8 mouse cellular contexts compared by ENCODE assay signal in genomic region chr19:42794914-42795613, GRCm38 (mm10). TPM values are rescaled to one million over a fixed set of nuclear protein-coding genes. Genes with fewer than 3 reads are reported as not detected.
DNase-seq lines count a peak whose midpoint lies in the region; ATAC-seq and TF ChIP-seq lines count a peak whose summit lies in the region.

No protein-coding gene starts in this region.

- no peak overlapping the region for H3K27ac ChIP-seq in MEL (ENCODE audit: control insufficient read depth, low read depth, low read length)
- no peak overlapping the region for H3K27ac ChIP-seq in forebrain, embryonic 16.5 days (ENCODE audit: low read length)
- no peak overlapping the region for H3K27ac ChIP-seq in layer of hippocampus, adult 2 months

- intact Hi-C loops in heart, postnatal 36 days (cut with DNase I): loop anchor here (1.0 to 5.0 kb wide), 4 partner anchors 232 to 690 kb away; no protein-coding TSS in a partner anchor

- no peak for TF ChIP-seq EP300 in MEL (IDR thresholded peaks at IDR 0.05; ENCODE audit: low read depth in 1 of 2, low read length in 2 of 2)

- peak; percentile 85 for DNase-seq in MEL (ENCODE audit: low read depth, low spot score)
- DNase-seq in cerebellum, adult 18-20 months: peak; percentile 84 to 88
- peak; percentile 88 to 91 for DNase-seq in heart, postnatal 36 days
- peak; percentile 90 to 97 for DNase-seq in layer of hippocampus, adult 2 months (ENCODE audit: low spot score in 2 of 2)
- DNase-seq in lung, adult 2 months: peak; percentile 88
- DNase-seq in testis, postnatal 14 days (ENCODE audit: low spot score): peak; percentile 81

- no peaks in the 10 kb centered on the region for H3K4me1 ChIP-seq in MEL (ENCODE audit: control insufficient read depth in 1 of 2, insufficient read depth in 2 of 2, low read length in 2 of 2)
- peaks cover 9% of the 10 kb centered on the region for H3K4me1 ChIP-seq in forebrain, embryonic 16.5 days (replicated peaks; ENCODE audit: control insufficient read depth, insufficient read depth, low read length)
- no peaks in the 10 kb centered on the region for H3K4me1 ChIP-seq in lung, adult 2 months (ENCODE audit: control insufficient read depth, insufficient read depth, low read length)

- TF ChIP-seq POLR2A in MEL (IDR thresholded peaks at IDR 0.05; ENCODE audit: control insufficient read depth in 1 of 2, insufficient read depth in 1 of 2, low read depth in 1 of 2, low read length in 2 of 2, poor library complexity in 1 of 2): no peak
- TF ChIP-seq POLR2A in lung, adult 2 months (IDR thresholded peaks at IDR 0.05; ENCODE audit: borderline replicate concordance, extremely low read depth, low read depth, low read length): no peak

- H3K4me2 ChIP-seq in forebrain, embryonic 16.5 days (ENCODE audit: low read length): peak overlapping the region; percentile 95

- H3K27me3 ChIP-seq in MEL (ENCODE audit: control insufficient read depth in 1 of 2, insufficient read depth in 2 of 2, low read length in 2 of 2): peaks cover 23 to 26% of the 10 kb centered on the region in 2 experiments
- H3K27me3 ChIP-seq in forebrain, embryonic 16.5 days (replicated peaks; ENCODE audit: control insufficient read depth, insufficient read depth, low read length): 0 out of 2 replicates have a peak, but pooled peaks cover 4% of the 10 kb centered on the region

- H3K9me3 ChIP-seq in MEL (replicated peaks; ENCODE audit: insufficient read depth, low read length): no peaks in the 10 kb centered on the region
- H3K9me3 ChIP-seq in forebrain, embryonic 16.5 days (ENCODE audit: control insufficient read depth, low read length): no peaks in the 10 kb centered on the region

- WGBS in forebrain, embryonic 16.5 days: 2% methylated on average over 31 of the region's 31 CpGs
- WGBS in lung, adult 2 months: 2% methylated on average over 31 of the region's 31 CpGs

- H3K9ac ChIP-seq in MEL (ENCODE audit: control insufficient read depth, low read depth, low read length, poor library complexity, severe bottlenecking): no peak overlapping the region
- H3K9ac ChIP-seq in forebrain, embryonic 16.5 days (replicated peaks; ENCODE audit: low read depth, low read length): peak overlapping the region; percentile 68

- ATAC-seq in forebrain, embryonic 16.5 days: peak; percentile 95
- peak; percentile 74 for ATAC-seq in neutrophil, adult 5-6 weeks (ENCODE audit: extremely low read depth, insufficient number of reproducible peaks, low FRiP score, poor library complexity, severe bottlenecking)

- H3K79me2 ChIP-seq in MEL (ENCODE audit: control insufficient read depth, insufficient read depth, low read length, poor library complexity): no peaks in the 10 kb centered on the region

- H3K4me3 ChIP-seq in MEL (ENCODE audit: control insufficient read depth in 1 of 2, insufficient read depth in 1 of 2, low read depth in 2 of 2, low read length in 2 of 2): no peak overlapping the region
- peak overlapping the region; percentile 49 for H3K4me3 ChIP-seq in forebrain, embryonic 16.5 days (replicated peaks; ENCODE audit: low read length)
- peak overlapping the region; percentile 55 for H3K4me3 ChIP-seq in layer of hippocampus, adult 2 months
- no peak overlapping the region for H3K4me3 ChIP-seq in lung, adult 2 months (replicated peaks; ENCODE audit: extremely low read depth, low read depth, low read length)

- peak; percentile 89 to 94 (median 93) for TF ChIP-seq CTCF in MEL (IDR thresholded peaks at IDR 0.05 in 2 of 3, conservative IDR thresholded peaks at IDR 0.05 in 1 of 3; ENCODE audit: control insufficient read depth in 1 of 3, insufficient read depth in 1 of 3, low read depth in 2 of 3, low read length in 3 of 3, poor library complexity in 1 of 3, severe bottlenecking in 1 of 3)
- peak; percentile 96 for TF ChIP-seq CTCF in layer of hippocampus, adult 2 months (conservative IDR thresholded peaks at IDR 0.05)
- TF ChIP-seq CTCF in lung, adult 2 months (IDR thresholded peaks at IDR 0.05; ENCODE audit: insufficient read depth, low read length): peak; percentile 92

- no peaks in the 10 kb centered on the region for H3K36me3 ChIP-seq in MEL (ENCODE audit: control insufficient read depth in 1 of 2, insufficient read depth in 2 of 2, low read length in 2 of 2)
- H3K36me3 ChIP-seq in forebrain, embryonic 16.5 days (ENCODE audit: control insufficient read depth, insufficient read depth): no peaks in the 10 kb centered on the region

- peak; percentile 96 for TF ChIP-seq RAD21 in MEL (IDR thresholded peaks at IDR 0.05; ENCODE audit: low read depth, low read length)

TF ChIP-seq in MEL, 35 proteins besides CTCF, POLR2A, EP300 and RAD21:
- no peak for TF ChIP-seq MXI1 (IDR thresholded peaks at IDR 0.05; ENCODE audit: low read depth, low read length)
- TF ChIP-seq HCFC1 (IDR thresholded peaks at IDR 0.05; ENCODE audit: low read depth, low read length): no peak
- TF ChIP-seq NELFE (IDR thresholded peaks at IDR 0.05; ENCODE audit: low read depth, low read length): no peak
- no peak for TF ChIP-seq E2F4 (IDR thresholded peaks at IDR 0.05; ENCODE audit: borderline replicate concordance, low read depth, low read length)
- no peak for TF ChIP-seq TCF12 (IDR thresholded peaks at IDR 0.05; ENCODE audit: low read depth, low read length)
- TF ChIP-seq USF1 (IDR thresholded peaks at IDR 0.05; ENCODE audit: low read depth, low read length): no peak
- no peak for TF ChIP-seq USF2 (IDR thresholded peaks at IDR 0.05; ENCODE audit: borderline replicate concordance in 1 of 2, insufficient read depth in 1 of 2, low read depth in 1 of 2, low read length in 2 of 2)
- TF ChIP-seq MAZ (IDR thresholded peaks at IDR 0.05; ENCODE audit: low read depth, low read length): no peak
- peak; percentile 87 for TF ChIP-seq SMC3 (IDR thresholded peaks at IDR 0.05; ENCODE audit: low read depth, low read length)
- peak; percentile 93 for TF ChIP-seq ZC3H11A (IDR thresholded peaks at IDR 0.05; ENCODE audit: low read depth, low read length)
- no peak for TF ChIP-seq RCOR1 (IDR thresholded peaks at IDR 0.05; ENCODE audit: low read depth, low read length)

RNA-seq across cellular contexts. Expression of gene Hps1, which starts 15.3 kb away (rescaled TPM):
- total RNA-seq in MEL (2012; rRNA removed): 20.0 and 22.6 TPM in 2 replicates
- 10 to 100 TPM in 1 of 2 experiments, not detected in 1; 43.3 TPM for polyA plus RNA-seq in MEL (2012; ENCODE audit: insufficient read depth in 1 of 2, insufficient read length in 2 of 2, low read depth in 1 of 2, low replicate concordance in 2 of 2, missing spikeins in 1 of 2)
- 13.8 and 14.5 TPM in 2 replicates for polyA plus RNA-seq in forebrain, embryonic 16.5 days (2015; fragmentation: Nextera tagmentation; extraction: Ambion mirVana)
- 1 to 10 TPM; 1.0 to 1.8 TPM for total RNA-seq in heart, postnatal 36 days (2021)
- 10 to 100 TPM; 14.4 to 15.8 TPM for total RNA-seq in layer of hippocampus, adult 2 months (2021)
- 16.6 and 18.9 TPM in 2 replicates for polyA plus RNA-seq in lung, adult 2 months (2012; rRNA removed)
- 24.7 and 26.5 TPM in 2 replicates for total RNA-seq in neutrophil, adult 5-6 weeks (2017)

RNA-seq across cellular contexts. Expression of gene Pyroxd2, which starts 42.5 kb away (rescaled TPM):
- 2.7 and 4.1 TPM in 2 replicates for total RNA-seq in MEL (2012; rRNA removed)
- polyA plus RNA-seq in MEL (2012; ENCODE audit: insufficient read depth in 1 of 2, insufficient read length in 2 of 2, low read depth in 1 of 2, low replicate concordance in 2 of 2, missing spikeins in 1 of 2): 10 to 100 TPM in 1 of 2 experiments, not detected in 1; 17.0 TPM
- 1.5 and 1.7 TPM in 2 replicates for polyA plus RNA-seq in forebrain, embryonic 16.5 days (2015; fragmentation: Nextera tagmentation; extraction: Ambion mirVana)
- total RNA-seq in heart, postnatal 36 days (2021): 1 to 10 TPM; 4.6 to 4.7 TPM
- total RNA-seq in layer of hippocampus, adult 2 months (2021): 1 to 10 TPM; 2.7 to 3.2 TPM
- 5.0 and 5.4 TPM in 2 replicates for polyA plus RNA-seq in lung, adult 2 months (2012; rRNA removed)
- 0.35 and 1.8 TPM in 2 replicates for total RNA-seq in neutrophil, adult 5-6 weeks (2017)

Comparison
In these comparisons a context has a peak if more than half of its experiments do, and no peak if none do; other contexts are left out.
1. H3K4me3 ChIP-seq: peak in forebrain, embryonic 16.5 days (single experiment) and layer of hippocampus, adult 2 months (single experiment); none in MEL (0 of 2) and lung, adult 2 months (single experiment).
2. Peak in every context shown above with its lines, with median percentiles within 50 percentile points of each other: DNase-seq and CTCF ChIP-seq.